Mouse (Mus musculus) CH12F3 (cell line): ENCODE measurements around the gene Sumf1.

Experiments
- in situ Hi-C: fragments of 300-500 bp; cut with MboI; formaldehyde crosslinking; loops from 2 replicates; pipeline ENCODE4 v1.14.3; 2020; ENCODE audit warnings: low sequenced_read_pairs

Sumf1 gene

GRCm38 (mm10) chr6:108184847-108185684 is at the start of gene Sumf1:
Gene Sumf1, minus strand, starts transcription at chr6:108185582.
- in situ Hi-C loops, result no loop called here

- in situ Hi-C loops, result no loop called here
Measured at GRCm38 (mm10) chr6:108234536-108234935, 49.2 kb upstream of the Sumf1 start.

DNA sequence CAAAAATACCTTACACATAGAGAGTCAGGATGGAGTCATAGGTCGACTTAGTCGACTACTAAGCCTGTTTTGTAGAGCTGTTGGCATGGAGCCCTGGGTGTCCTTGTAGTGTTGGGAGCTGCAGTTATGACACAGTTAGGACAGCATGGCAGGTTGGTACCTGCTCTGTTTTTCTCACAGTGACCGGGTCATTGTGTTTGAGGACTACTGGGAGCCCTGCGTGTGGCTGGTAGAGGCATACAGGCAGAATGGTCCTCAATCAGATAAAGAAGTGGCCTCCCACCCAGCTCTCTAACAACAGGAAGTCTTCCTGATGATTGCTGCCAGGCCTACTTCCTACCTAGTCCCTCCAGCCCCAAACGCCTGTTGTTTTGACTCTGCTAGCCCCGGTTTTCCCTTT is 47.7 kb upstream of the Sumf1 start:
- in situ Hi-C loops, result no loop called here

GRCm38 (mm10) chr6:108231892-108232710 is 46.7 kb upstream of the Sumf1 start:
- in situ Hi-C loops, result no loop called here

GRCm38 (mm10) chr6:108230608-108231007 is 45.2 kb upstream of the Sumf1 start:
- in situ Hi-C loops, result no loop called here

DNA sequence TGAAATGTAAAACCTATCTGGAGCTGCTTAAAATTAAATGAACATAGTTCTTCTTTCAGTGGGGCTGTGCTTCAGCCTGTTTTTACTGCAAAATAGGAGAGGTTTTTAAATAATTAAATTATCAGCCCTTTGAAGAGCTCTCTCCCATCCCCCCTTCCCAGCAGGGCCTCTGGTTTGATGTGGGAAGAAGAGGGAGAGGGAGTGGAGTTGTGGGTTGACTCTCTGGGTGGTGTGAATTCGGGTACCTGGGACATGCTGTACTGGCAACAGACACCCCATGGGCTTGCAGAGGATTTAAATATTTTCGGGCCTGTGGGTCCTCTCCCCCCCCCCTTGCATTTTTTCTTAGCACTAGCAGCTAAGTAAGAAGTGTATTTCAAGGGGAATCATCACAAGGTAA is 43.2 kb upstream of the Sumf1 start:
- in situ Hi-C loops, result no loop called here

DNA sequence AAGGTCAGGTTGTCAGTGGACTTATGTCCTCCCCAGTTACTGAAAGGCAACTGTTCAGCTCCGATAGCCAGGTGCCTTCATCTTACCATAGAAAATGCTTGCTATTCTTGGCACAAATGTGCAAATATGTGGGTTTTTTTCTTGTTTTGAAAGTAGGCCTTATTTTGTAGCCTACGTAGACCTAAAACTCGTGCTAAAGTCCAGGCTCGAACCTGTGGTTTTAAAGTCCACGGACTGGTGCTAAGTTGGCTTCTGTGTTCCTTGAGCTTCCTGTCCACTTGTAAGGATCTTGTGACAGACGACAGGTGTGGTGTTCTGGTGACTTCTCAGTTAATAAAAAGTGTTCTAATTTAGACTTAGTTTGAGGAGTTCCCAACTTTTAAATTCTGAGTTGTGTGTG is 42.7 kb upstream of the Sumf1 start:
- in situ Hi-C loops, result no loop called here

DNA sequence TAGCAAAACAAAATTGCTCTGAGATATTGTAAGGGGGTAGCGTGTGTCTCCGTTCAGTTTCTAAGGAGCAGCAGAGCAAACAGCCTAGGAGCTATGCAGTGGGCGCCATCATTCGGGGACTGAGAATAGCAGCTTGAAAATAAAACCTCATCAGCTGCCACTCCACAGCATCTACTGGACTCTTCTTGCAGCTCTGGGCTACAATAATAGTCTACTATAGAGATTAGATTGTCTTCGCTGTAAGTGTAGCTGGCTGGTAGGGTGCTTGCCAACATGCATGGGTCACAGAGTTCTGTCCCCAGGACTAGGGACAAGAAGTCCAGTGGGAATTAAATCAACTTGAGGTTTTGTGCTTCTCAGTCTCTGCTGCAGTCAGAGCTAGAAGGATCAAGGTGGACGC is 42.1 kb upstream of the Sumf1 start:
- in situ Hi-C loops, result no loop called here

DNA sequence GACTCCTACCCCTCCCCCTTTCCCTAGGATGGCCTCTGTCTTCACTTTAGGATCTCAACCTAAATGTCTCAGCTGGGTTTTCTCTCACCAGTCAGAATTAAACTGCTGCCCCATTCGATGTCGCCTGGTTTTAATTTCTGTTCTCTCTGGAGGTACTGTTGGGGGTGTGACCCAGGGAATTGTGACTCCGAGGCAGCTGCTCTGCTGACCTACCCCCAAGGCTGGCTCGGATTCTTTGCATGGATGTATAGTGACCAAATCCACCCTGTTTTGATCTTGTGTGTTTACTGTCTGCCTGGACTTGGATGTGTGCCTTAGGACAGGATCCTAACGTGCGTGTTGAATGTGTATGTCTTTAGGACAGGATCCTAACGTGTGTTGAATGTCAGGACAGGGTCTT is 40.8 kb upstream of the Sumf1 start:
- in situ Hi-C loops, result no loop called here

GRCm38 (mm10) chr6:108225027-108225426 is 39.6 kb upstream of the Sumf1 start:
- in situ Hi-C loops, result no loop called here

- in situ Hi-C loops, result no loop called here
Measured at GRCm38 (mm10) chr6:108224361-108224760, 39.0 kb upstream of the Sumf1 start.

DNA sequence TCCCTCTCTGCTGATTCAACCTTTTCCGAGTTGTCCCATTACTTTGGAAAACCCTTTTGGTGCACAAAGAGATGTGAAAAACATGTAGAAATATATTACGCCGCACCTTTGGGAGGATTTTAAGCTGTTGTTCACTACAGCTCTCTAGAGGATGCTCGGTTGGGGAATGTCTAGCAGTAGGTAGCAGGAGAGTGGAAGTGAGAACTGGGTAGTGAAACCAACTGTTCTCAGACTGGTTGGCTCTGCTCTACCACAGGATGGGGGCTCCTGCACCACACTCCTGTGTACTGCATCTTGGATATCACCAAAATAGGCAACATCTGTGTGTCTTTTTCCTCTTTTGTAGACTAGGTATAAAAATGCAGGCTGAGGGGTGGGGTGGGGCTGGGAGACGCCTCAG is 37.5 kb upstream of the Sumf1 start:
- in situ Hi-C loops, result no loop called here

DNA sequence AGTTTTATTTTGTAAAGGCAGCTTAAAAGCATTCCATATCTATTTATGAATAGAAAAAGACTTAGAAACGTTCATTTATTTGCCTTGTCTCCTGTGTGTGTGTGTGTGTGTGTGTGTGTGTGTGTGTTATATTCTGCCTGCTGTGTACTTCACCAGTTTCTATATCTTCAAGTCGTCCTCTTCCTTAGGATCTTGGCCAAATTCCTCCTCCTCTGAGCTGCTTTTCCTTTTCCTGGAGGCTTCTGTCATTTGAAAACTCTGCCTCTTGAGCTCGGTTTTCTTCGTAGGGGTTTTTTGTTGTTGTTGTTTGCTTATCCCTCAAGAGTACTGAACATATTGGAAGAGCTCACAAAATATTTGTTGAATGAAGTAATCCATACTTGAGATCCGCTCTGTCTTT is 37.1 kb upstream of the Sumf1 start:
- in situ Hi-C loops, result no loop called here

DNA sequence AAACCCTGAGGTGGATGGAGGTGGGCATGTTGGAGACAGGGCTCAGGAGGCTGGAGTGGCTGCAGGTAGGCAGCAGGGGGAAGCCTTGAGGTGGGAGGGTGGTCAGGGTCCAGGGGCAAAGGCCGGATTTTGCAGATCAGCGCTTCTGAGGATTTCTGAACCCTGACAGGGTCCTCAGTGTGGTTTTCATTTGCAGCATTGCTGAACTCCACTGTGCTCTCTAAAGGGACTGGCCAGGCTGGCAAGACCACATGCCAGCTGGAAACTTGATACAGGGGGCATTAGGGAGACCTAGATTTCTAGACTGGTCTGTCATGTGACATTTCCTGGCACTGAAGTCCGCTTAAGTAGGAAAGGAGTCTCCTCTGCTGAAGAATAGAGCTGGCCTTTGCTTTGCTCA is 32.6 kb upstream of the Sumf1 start:
- in situ Hi-C loops, result no loop called here

GRCm38 (mm10) chr6:108216832-108217231 is 31.4 kb upstream of the Sumf1 start:
- in situ Hi-C loops, result no loop called here

DNA sequence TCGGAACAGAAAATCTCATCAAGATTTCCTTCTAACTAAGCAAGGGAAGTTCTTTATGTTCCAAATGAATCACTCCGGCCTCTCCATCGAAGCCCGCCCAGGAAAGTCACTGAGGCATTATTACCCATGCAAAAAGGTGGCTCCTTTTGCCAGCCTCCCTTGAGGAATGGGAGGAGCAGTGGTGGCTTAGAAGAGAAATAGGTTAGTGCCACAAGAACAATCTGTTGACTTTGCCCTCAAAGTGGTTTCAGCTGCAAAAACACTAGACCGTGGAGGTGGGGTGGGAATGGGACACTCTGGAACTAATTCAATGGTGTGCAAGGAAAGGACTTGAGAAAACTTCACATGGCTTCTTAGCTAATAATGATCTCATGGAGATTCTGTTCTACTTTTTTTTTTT is 30.7 kb upstream of the Sumf1 start:
- in situ Hi-C loops, result no loop called here

- in situ Hi-C loops, result no loop called here
Measured at GRCm38 (mm10) chr6:108214294-108214925, 29.0 kb upstream of the Sumf1 start.

- in situ Hi-C loops, result no loop called here
Measured at GRCm38 (mm10) chr6:108213481-108214293, 28.3 kb upstream of the Sumf1 start.

- in situ Hi-C loops, result no loop called here
Measured at GRCm38 (mm10) chr6:108212881-108213295, 27.5 kb upstream of the Sumf1 start, which contains the start of gene Itpr1. Gene Itpr1, plus strand, starts transcription at chr6:108213096.
